Mouse (Mus musculus) embryonic facial prominence, embryonic 12.5 days (tissue): ENCODE results near the gene 5530401A14Rik. TPM values are rescaled to one million over a fixed set of nuclear protein-coding genes. Genes with fewer than 3 reads are reported as not detected.

Source experiments
- ATAC-seq: fragments of 200-750 bp; cut with Nextera tagmentation; 2 replicates; pipeline ENCODE4 v1.8.0; 2017; ENCODE audit not compliant: insufficient number of reproducible peaks, insufficient read depth, low FRiP score, low TSS enrichment
- H3K27ac ChIP-seq: fragments of 300-500 bp; sonication (generic); 2 replicates; pipeline ENCODE4 v1.5.1; 2016; ENCODE audit warnings: mild to moderate bottlenecking
- H3K27me3 ChIP-seq: fragments of 300-500 bp; sonication (generic); 2 replicates; pipeline ENCODE4 v1.6.1; 2016; ENCODE audit warnings: mild to moderate bottlenecking, moderate library complexity
- H3K36me3 ChIP-seq: fragments of 300-500 bp; sonication (generic); 2 replicates; pipeline ENCODE4 v1.6.1; 2016; ENCODE audit warnings: mild to moderate bottlenecking
- H3K4me1 ChIP-seq: fragments of 300-500 bp; sonication (generic); 2 replicates; pipeline ENCODE4 v1.6.1; 2016
- H3K4me2 ChIP-seq: fragments of 300-500 bp; sonication (generic); replicated peaks from 2 replicates; pipeline ENCODE4 v1.6.1; 2016; ENCODE audit warnings: mild to moderate bottlenecking, moderate library complexity
- H3K4me3 ChIP-seq: fragments of 300-500 bp; sonication (generic); 2 replicates; pipeline ENCODE4 v1.5.1; 2016; ENCODE audit warnings: mild to moderate bottlenecking
- H3K9ac ChIP-seq: fragments of 300-500 bp; sonication (generic); 2 replicates; pipeline ENCODE4 v1.6.1; 2016; ENCODE audit warnings: mild to moderate bottlenecking, moderate library complexity
- H3K9me3 ChIP-seq: fragments of 300-500 bp; sonication (generic); 2 replicates; pipeline ENCODE4 v1.6.1; 2016; ENCODE audit warnings: mild to moderate bottlenecking, moderate library complexity
- WGBS: fragments of 180-500 bp; shearing (Covaris S2); methylation state at CpG from one replicate; pipeline ENCODE4 v1.1.7; 2016; 5-methylcytosine and 5-hydroxymethylcytosine counted together
- polyA plus RNA-seq: library from polyadenylated mRNA; unstranded; fragments of >200 nt; fragmentation: Nextera tagmentation; extraction: Ambion mirVana; gene quantifications from 2 replicates; pipeline ENCODE4 v1.2.1, GENCODE M21; 2016

5530401A14Rik gene
- polyA plus RNA-seq, 1 experiment from 2014 or later: 0.19 TPM

- H3K36me3 ChIP-seq: no peaks in the 10 kb centered on the region
- no peak overlapping the region for H3K4me3 ChIP-seq
- H3K9ac ChIP-seq: no peak overlapping the region
- no peak for ATAC-seq
- no peaks in the 10 kb centered on the region for H3K27me3 ChIP-seq
- H3K4me1 ChIP-seq: no peaks in the 10 kb centered on the region
- no peak overlapping the region for H3K27ac ChIP-seq
- H3K9me3 ChIP-seq: 0 out of 2 replicates have a peak, but pooled peaks cover 1% of the 10 kb centered on the region
- H3K4me2 ChIP-seq: no peak overlapping the region
- WGBS: 85% methylated on average over 1 of the region's 1 CpGs
These were observed 81.7 kb downstream of the 5530401A14Rik start for GRCm38 (mm10) chr11:81942167-81942566.

Other genes with a start within 250 kb of the 5530401A14Rik start
- gene Asic2, start 107.8 kb downstream of the 5530401A14Rik start, polyA plus RNA-seq: 1.3 and 1.8 TPM in 2 replicates
- gene Ccl2, start 174.9 kb downstream of the 5530401A14Rik start, polyA plus RNA-seq: 2.7 and 3.1 TPM in 2 replicates
- gene Gm17268, start 177.9 kb downstream of the 5530401A14Rik start, polyA plus RNA-seq: not detected in 2 replicates
- 1.2 and 1.5 TPM in 2 replicates for gene Ccl7, start 185.0 kb downstream of the 5530401A14Rik start, polyA plus RNA-seq
- 1.1 and 1.5 TPM in 2 replicates for gene Ccl11, start 197.2 kb downstream of the 5530401A14Rik start, polyA plus RNA-seq
- gene Ccl12, start 241.2 kb downstream of the 5530401A14Rik start, polyA plus RNA-seq: 1.7 and 1.9 TPM in 2 replicates